Mouse (Mus musculus) limb, embryonic 11.5 days (tissue): ENCODE measurements around the gene Trim25. TPM values are rescaled to one million over a fixed set of nuclear protein-coding genes. Genes with fewer than 3 reads are reported as not detected.
"Not testable (repeated sequence)": the region's sequence is repeated elsewhere in the genome, so short reads cannot be mapped to it uniquely, and the experiment has no call there.

Experiments used
- ATAC-seq: fragments of 200-750 bp; cut with Nextera tagmentation; 2 replicates; pipeline ENCODE4 v1.8.0; 2017; ENCODE audit warnings: low read depth; ENCODE audit not compliant: insufficient number of reproducible peaks, low FRiP score, low TSS enrichment
- DNase-seq: peaks from one replicate; pipeline ENCODE4 v3.0.0-alpha.2; 2015; ENCODE audit warnings: low spot score
- H3K27ac ChIP-seq: fragments of 300-500 bp; sonication (generic); replicated peaks from 2 replicates; pipeline ENCODE4 v1.5.1; 2014; ENCODE audit warnings: low read depth, mild to moderate bottlenecking, low read length
- H3K27me3 ChIP-seq: fragments of 300-500 bp; sonication (generic); 2 replicates; pipeline ENCODE4 v1.6.1; 2014; ENCODE audit warnings: mild to moderate bottlenecking, low read length, mixed read lengths; ENCODE audit not compliant: control insufficient read depth, insufficient read depth
- H3K36me3 ChIP-seq: fragments of 300-500 bp; sonication (generic); 2 replicates; pipeline ENCODE4 v1.6.1; 2014; ENCODE audit warnings: mild to moderate bottlenecking, low read length, moderate library complexity, mixed read lengths; ENCODE audit not compliant: control insufficient read depth, insufficient read depth
- H3K4me1 ChIP-seq: fragments of 300-500 bp; sonication (generic); 2 replicates; pipeline ENCODE4 v1.6.1; 2014; ENCODE audit warnings: low read length, mixed read lengths; ENCODE audit not compliant: control insufficient read depth, insufficient read depth
- H3K4me2 ChIP-seq: fragments of 300-500 bp; sonication (generic); 2 replicates; pipeline ENCODE4 v1.6.1; 2014; ENCODE audit warnings: low read depth, mild to moderate bottlenecking, moderate library complexity; ENCODE audit not compliant: severe bottlenecking
- H3K4me3 ChIP-seq: fragments of 300-500 bp; sonication (generic); 2 replicates; pipeline ENCODE4 v1.5.1; 2014; ENCODE audit warnings: low read depth, low read length
- H3K9ac ChIP-seq: fragments of 300-500 bp; sonication (generic); 2 replicates; pipeline ENCODE4 v1.6.1; 2014; ENCODE audit warnings: mild to moderate bottlenecking, low read length
- H3K9me3 ChIP-seq: fragments of 300-500 bp; sonication (generic); 2 replicates; pipeline ENCODE4 v1.6.1; 2016; ENCODE audit warnings: low read length; ENCODE audit not compliant: control insufficient read depth
- WGBS: fragments of 180-500 bp; shearing (Covaris S2); extraction: QIAGEN DNeasy Blood & Tissue Kit; methylation state at CpG from one replicate; pipeline ENCODE4 v1.1.7; 2014; 5-methylcytosine and 5-hydroxymethylcytosine counted together
- polyA plus RNA-seq: library from polyadenylated mRNA; unstranded; fragments of >200 nt; fragmentation: Nextera tagmentation; extraction: Ambion mirVana; gene quantifications from 2 replicates; pipeline ENCODE4 v1.2.1, GENCODE M21; 2014

Gene Trim25
- polyA plus RNA-seq, 1 experiment from 2014 or later = 2.3 TPM

- Histone ChIP-seq H3K4me3 (no peak overlapping the region), H3K27me3 (no peaks in the 10 kb centered on the region), H3K27ac (no peak overlapping the region), H3K9ac (no peak overlapping the region), H3K9me3 (no peaks in the 10 kb centered on the region), H3K36me3 (peaks cover 14% of the 10 kb centered on the region), H3K4me2 (no peak overlapping the region), H3K4me1 (no peaks in the 10 kb centered on the region)
- no peak for DNase-seq
- 81% methylated on average over 10 of the region's 10 CpGs for WGBS
- no peak for ATAC-seq
These were observed 12.6 kb upstream of the Trim25 start for GRCm38 (mm10) chr11:88986616-88987015.

DNA sequence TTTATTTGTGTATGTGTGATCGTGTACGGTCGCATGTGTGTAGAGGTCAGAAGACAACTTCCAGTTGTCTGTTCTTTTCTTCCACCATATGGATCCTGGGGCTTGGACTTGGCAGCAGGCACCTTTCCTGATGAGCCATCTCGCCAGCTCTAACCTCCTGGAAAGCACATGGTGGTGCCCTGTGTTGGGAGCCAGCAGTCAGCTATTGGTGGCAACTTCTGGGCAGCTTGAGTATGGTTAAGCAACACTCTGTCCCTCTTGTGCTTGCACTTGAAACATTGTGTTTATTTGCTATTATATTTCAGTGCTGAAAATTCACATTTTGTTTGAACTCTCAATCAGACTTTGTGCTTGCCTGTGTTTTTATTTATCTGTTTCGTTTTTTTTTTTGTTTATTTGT, 10.2 kb upstream of the Trim25 start:
- Histone ChIP-seq H3K36me3 (peaks cover 14% of the 10 kb centered on the region), H3K27ac (no peak overlapping the region), H3K9ac (no peak overlapping the region), H3K27me3 (no peaks in the 10 kb centered on the region), H3K4me3 (no peak overlapping the region), H3K9me3 (no peaks in the 10 kb centered on the region), H3K4me1 (no peaks in the 10 kb centered on the region), H3K4me2 (no peak overlapping the region)
- ATAC-seq = no peak
- DNase-seq = no peak
- WGBS = 79% methylated on average over 5 of the region's 5 CpGs

GRCm38 (mm10) chr11:88989530-88989929, 9.6 kb upstream of the Trim25 start:
- no peak overlapping the region for H3K4me3 ChIP-seq
- DNase-seq (no peak), ATAC-seq (no peak)
- no peaks in the 10 kb centered on the region for H3K27me3 ChIP-seq
- WGBS = 71% methylated on average over 5 of the region's 5 CpGs
- H3K27ac ChIP-seq = no peak overlapping the region
- H3K4me1 ChIP-seq = no peaks in the 10 kb centered on the region
- no peak overlapping the region for H3K9ac ChIP-seq
- H3K4me2 ChIP-seq = no peak overlapping the region
- peaks cover 14% of the 10 kb centered on the region for H3K36me3 ChIP-seq
- no peaks in the 10 kb centered on the region for H3K9me3 ChIP-seq

DNA sequence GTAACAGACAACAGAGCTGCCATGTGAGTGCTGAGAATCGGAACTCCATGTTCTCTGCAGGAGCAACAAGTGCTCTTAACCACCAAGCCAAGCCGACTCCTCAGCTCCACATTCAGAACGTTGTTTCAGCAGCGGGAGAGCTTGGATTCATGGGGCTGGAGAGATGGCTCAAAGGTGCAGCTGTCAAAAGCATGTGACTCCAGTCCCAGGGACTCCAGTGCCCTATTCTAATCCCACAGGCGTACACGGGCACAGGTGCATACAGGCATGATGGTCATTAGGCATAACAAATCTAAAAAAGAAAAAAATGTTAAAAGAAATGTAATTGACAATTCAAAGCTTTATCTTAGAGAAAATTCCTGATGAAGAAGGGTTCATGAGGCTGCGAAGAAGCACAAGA, 6.0 kb upstream of the Trim25 start:
- Histone ChIP-seq H3K4me2 (no peak overlapping the region), H3K27ac (no peak overlapping the region), H3K36me3 (0 out of 2 replicates have a peak, but pooled peaks cover 2% of the 10 kb centered on the region), H3K27me3 (no peaks in the 10 kb centered on the region), H3K9me3 (no peaks in the 10 kb centered on the region), H3K4me1 (no peaks in the 10 kb centered on the region), H3K9ac (no peak overlapping the region), H3K4me3 (no peak overlapping the region)
- WGBS = 54% methylated on average over 7 of the region's 7 CpGs
- DNase-seq (no peak), ATAC-seq (no peak)

DNA sequence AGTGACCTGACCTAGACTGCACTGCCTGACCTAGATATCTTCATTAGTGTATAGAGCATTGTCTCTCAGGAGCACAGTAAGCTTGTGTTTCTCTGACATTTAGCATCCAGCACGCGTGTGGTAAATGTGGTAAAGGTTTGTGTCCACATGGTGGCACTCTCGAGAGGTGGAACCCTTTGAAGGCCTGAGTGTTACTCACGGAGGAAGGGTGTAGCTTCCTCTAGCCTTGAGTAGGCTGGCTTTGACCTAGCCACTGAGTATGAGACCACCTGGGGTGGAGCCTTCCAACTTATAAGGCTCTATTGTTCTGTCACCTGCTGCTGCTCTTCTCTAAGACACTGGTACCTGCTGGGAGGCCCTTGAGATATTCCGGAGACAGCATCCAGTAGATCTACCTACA, 5.6 kb upstream of the Trim25 start:
- peak; percentile 52 for DNase-seq
- WGBS = 22% methylated on average over 5 of the region's 5 CpGs
- no peak for ATAC-seq

GRCm38 (mm10) chr11:88994492-88994891, 4.7 kb upstream of the Trim25 start:
- H3K4me1 ChIP-seq = no peaks in the 10 kb centered on the region
- H3K27me3 ChIP-seq = peaks cover 8% of the 10 kb centered on the region
- H3K9me3 ChIP-seq = no peaks in the 10 kb centered on the region
- WGBS = 89% methylated on average over 7 of the region's 7 CpGs
- no peak overlapping the region for H3K27ac ChIP-seq
- no peak overlapping the region for H3K4me2 ChIP-seq
- H3K36me3 ChIP-seq = 0 out of 2 replicates have a peak, but pooled peaks cover 2% of the 10 kb centered on the region
- DNase-seq = no peak
- ATAC-seq = no peak
- no peak overlapping the region for H3K4me3 ChIP-seq
- H3K9ac ChIP-seq = no peak overlapping the region

More for the DNA sequence above, 5.6 kb upstream of the Trim25 start:
- H3K4me2 ChIP-seq = no peak overlapping the region
- no peaks in the 10 kb centered on the region for H3K9me3 ChIP-seq
- H3K36me3 ChIP-seq = 0 out of 2 replicates have a peak, but pooled peaks cover 2% of the 10 kb centered on the region
- no peak overlapping the region for H3K9ac ChIP-seq
- no peak overlapping the region for H3K4me3 ChIP-seq
- H3K4me1 ChIP-seq = no peaks in the 10 kb centered on the region
- H3K27ac ChIP-seq = no peak overlapping the region
- H3K27me3 ChIP-seq = no peaks in the 10 kb centered on the region; the same call in 1 of the 2 replicates

DNA sequence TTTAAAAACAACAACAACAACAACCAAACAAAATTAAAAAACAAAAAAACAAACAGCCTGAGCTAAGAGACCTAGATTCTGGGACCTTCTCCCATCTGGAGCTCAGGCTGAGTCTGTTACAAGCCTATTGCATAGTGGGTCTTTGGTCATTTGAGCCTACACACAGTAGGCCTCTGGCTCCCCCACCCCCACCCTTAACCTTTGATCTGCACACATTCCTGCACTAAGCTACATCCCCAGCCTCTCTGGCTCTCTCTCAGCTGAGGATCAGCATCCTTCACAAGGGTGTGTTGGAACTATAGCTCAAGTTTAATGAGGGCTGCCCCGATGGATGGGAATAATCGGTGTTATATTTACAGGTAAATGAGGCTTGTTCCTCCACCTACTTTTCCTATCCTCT, 3.6 kb upstream of the Trim25 start:
- no peak overlapping the region for H3K9ac ChIP-seq
- ATAC-seq (no peak), DNase-seq (no peak)
- H3K27ac ChIP-seq = no peak overlapping the region
- no peak overlapping the region for H3K4me3 ChIP-seq
- no peak overlapping the region for H3K4me2 ChIP-seq
- H3K36me3 ChIP-seq = 0 out of 2 replicates have a peak, but pooled peaks cover 2% of the 10 kb centered on the region
- H3K4me1 ChIP-seq = no peaks in the 10 kb centered on the region
- H3K9me3 ChIP-seq = no peaks in the 10 kb centered on the region
- peaks cover 13% of the 10 kb centered on the region for H3K27me3 ChIP-seq
- 88% methylated on average over 2 of the region's 2 CpGs for WGBS

DNA sequence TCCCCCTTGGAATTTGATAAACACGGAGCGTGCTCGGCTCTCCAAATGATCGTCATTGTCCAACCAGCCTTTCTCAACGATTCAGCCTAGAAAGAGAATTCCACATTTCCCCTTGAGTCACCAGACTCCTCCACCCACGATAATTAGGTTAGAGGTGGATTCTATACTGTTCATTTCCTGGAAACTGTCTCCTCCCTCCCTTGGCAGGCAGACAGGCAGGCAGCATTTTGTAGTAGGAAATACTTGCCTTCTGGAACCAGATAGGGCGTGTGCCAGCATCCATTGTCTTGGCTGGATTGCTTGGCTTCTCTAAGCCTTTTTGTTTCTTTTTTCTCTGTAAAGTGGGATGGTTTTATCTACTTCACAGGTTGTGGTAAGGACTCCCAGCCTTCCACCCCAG, 2.7 kb upstream of the Trim25 start:
- ATAC-seq (no peak), DNase-seq (no peak)
- Histone ChIP-seq H3K27me3 (peaks cover 13% of the 10 kb centered on the region), H3K4me1 (no peaks in the 10 kb centered on the region), H3K36me3 (no peaks in the 10 kb centered on the region), H3K9ac (no peak overlapping the region), H3K9me3 (no peaks in the 10 kb centered on the region), H3K4me3 (no peak overlapping the region), H3K4me2 (no peak overlapping the region), H3K27ac (no peak overlapping the region)
- 87% methylated on average over 7 of the region's 7 CpGs for WGBS

GRCm38 (mm10) chr11:88997343-88997742, 1.8 kb upstream of the Trim25 start:
- H3K36me3 ChIP-seq, H3K27ac ChIP-seq, H3K4me3 ChIP-seq, H3K4me2 ChIP-seq, H3K9ac ChIP-seq, ATAC-seq, H3K9me3 ChIP-seq, DNase-seq, H3K4me1 ChIP-seq: not testable (repeated sequence)
- peaks cover 13% of the 10 kb centered on the region for H3K27me3 ChIP-seq
- WGBS = 83% methylated on average over 5 of the region's 5 CpGs
